Mouse (Mus musculus): ENCODE measurements around the gene Triobp. TPM values are rescaled to one million over a fixed set of nuclear protein-coding genes. Genes with fewer than 3 reads are reported as not detected.

Gene Triobp
- 42.4 and 46.4 TPM in 2 replicates for polyA plus RNA-seq (2014; fragmentation: Nextera tagmentation; extraction: Ambion mirVana)

- 0% methylated on average over 24 of the region's 24 CpGs for WGBS
These were observed at the start of gene Triobp for GRCm38 (mm10) chr15:78947657-78948056. Gene Triobp (plus strand): TSS chr15:78947724.

GRCm38 (mm10) chr15:78898507-78899001, 49.0 kb upstream of the Triobp start:
- H3K36me3 ChIP-seq (ENCODE audit: control insufficient read depth, insufficient read depth, low read length), result no peaks in the 10 kb centered on the region
- no peak overlapping the region for H3K9ac ChIP-seq (ENCODE audit: low read length)
- ATAC-seq (ENCODE audit: insufficient read depth, low FRiP score, low TSS enrichment), result no peak
- no peaks in the 10 kb centered on the region for H3K27me3 ChIP-seq (ENCODE audit: control insufficient read depth, insufficient read depth, low read length)
- no peak for DNase-seq (ENCODE audit: low spot score)
- H3K4me3 ChIP-seq (ENCODE audit: low read depth, low read length), result peak overlapping the region; percentile 54; the same call in 1 of the 2 replicates
- 49% methylated on average over 6 of the region's 6 CpGs for WGBS
- no peak overlapping the region for H3K27ac ChIP-seq (ENCODE audit: low read depth, low read length)
- H3K4me2 ChIP-seq (ENCODE audit: low read depth), result no peak overlapping the region
- no peaks in the 10 kb centered on the region for H3K9me3 ChIP-seq (ENCODE audit: control insufficient read depth, low read length)
- peaks cover 12% of the 10 kb centered on the region for H3K4me1 ChIP-seq (ENCODE audit: control insufficient read depth, insufficient read depth, low read length)

More at GRCm38 (mm10) chr15:78947657-78948056, at the start of gene Triobp:
- Histone ChIP-seq H3K4me1 (ENCODE audit: control insufficient read depth, insufficient read depth, low read length) (0 out of 2 replicates have a peak, but pooled peaks cover 3% of the 10 kb centered on the region), H3K4me3 (ENCODE audit: low read depth, low read length) (peak within 1 kb of the TSS; percentile 51), H3K27me3 (ENCODE audit: control insufficient read depth, insufficient read depth, low read length) (no peaks in the 10 kb centered on the region), H3K9me3 (ENCODE audit: control insufficient read depth, low read length) (no peaks in the 10 kb centered on the region), H3K27ac (ENCODE audit: low read depth, low read length) (peak within 1 kb of the TSS; percentile 37; the same call in 1 of the 2 replicates), H3K9ac (ENCODE audit: low read length) (peak within 1 kb of the TSS; percentile 74), H3K36me3 (ENCODE audit: control insufficient read depth, insufficient read depth, low read length) (no peaks in the 10 kb centered on the region), H3K4me2 (ENCODE audit: low read depth) (peak within 1 kb of the TSS; percentile 75)
- DNase-seq (ENCODE audit: low spot score) (peak; percentile 93), ATAC-seq (ENCODE audit: insufficient read depth, low FRiP score, low TSS enrichment) (peak; percentile 96)

DNA sequence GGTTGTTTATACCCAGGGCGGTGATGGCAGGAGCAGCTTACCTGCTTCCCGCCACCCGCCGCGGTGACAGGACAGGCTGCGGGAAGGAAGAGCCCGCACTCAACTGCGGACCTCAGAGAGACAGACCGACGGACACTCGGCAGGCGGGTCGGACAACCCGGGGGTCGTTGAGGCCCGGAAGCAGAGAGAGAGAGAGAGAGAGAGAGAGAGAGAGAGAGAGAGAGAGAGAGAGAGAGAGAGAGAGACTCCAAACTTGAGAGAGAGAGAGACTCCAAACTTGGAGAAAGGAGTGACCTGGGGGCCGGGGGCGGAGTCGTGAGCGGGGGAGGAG, 48.1 kb upstream of the Triobp start, which contains the start of gene Gm49510:
Gene Gm49510, plus strand, starts transcription at position 259 of the 331 bp plus-strand sequence.
- H3K4me1 ChIP-seq (ENCODE audit: control insufficient read depth, insufficient read depth, low read length), result peaks cover 12% of the 10 kb centered on the region
- no peak for DNase-seq (ENCODE audit: low spot score)

GRCm38 (mm10) chr15:78899740-78900584, 47.6 kb upstream of the Triobp start, which contains the start of gene Sh3bp1:
Gene Sh3bp1 (plus strand): TSS chr15:78899768.
- ATAC-seq (ENCODE audit: insufficient read depth, low FRiP score, low TSS enrichment) (no peak), DNase-seq (ENCODE audit: low spot score) (peak; percentile 66)
- Histone ChIP-seq H3K4me3 (ENCODE audit: low read depth, low read length) (peak within 1 kb of the TSS; percentile 54), H3K36me3 (ENCODE audit: control insufficient read depth, insufficient read depth, low read length) (no peaks in the 10 kb centered on the region), H3K27ac (ENCODE audit: low read depth, low read length) (no peak within 1 kb of the TSS), H3K4me1 (ENCODE audit: control insufficient read depth, insufficient read depth, low read length) (peaks cover 12% of the 10 kb centered on the region), H3K9ac (ENCODE audit: low read length) (peak within 1 kb of the TSS; percentile 30), H3K9me3 (ENCODE audit: control insufficient read depth, low read length) (no peaks in the 10 kb centered on the region), H3K4me2 (ENCODE audit: low read depth) (peak within 1 kb of the TSS; percentile 91), H3K27me3 (ENCODE audit: control insufficient read depth, insufficient read depth, low read length) (no peaks in the 10 kb centered on the region)
- 1% methylated on average over 46 of the region's 47 CpGs for WGBS

More for the DNA sequence above, 48.1 kb upstream of the Triobp start, which contains the start of gene Gm49510:
- Histone ChIP-seq H3K4me2 (ENCODE audit: low read depth) (peak within 1 kb of the TSS; percentile 91), H3K27me3 (ENCODE audit: control insufficient read depth, insufficient read depth, low read length) (no peaks in the 10 kb centered on the region), H3K27ac (ENCODE audit: low read depth, low read length) (no peak within 1 kb of the TSS), H3K4me3 (ENCODE audit: low read depth, low read length) (peak within 1 kb of the TSS; percentile 54), H3K9me3 (ENCODE audit: control insufficient read depth, low read length) (no peaks in the 10 kb centered on the region), H3K9ac (ENCODE audit: low read length) (peak within 1 kb of the TSS; percentile 30), H3K36me3 (ENCODE audit: control insufficient read depth, insufficient read depth, low read length) (no peaks in the 10 kb centered on the region)
- no peak for ATAC-seq (ENCODE audit: insufficient read depth, low FRiP score, low TSS enrichment)
- 1% methylated on average over 20 of the region's 20 CpGs for WGBS

DNA sequence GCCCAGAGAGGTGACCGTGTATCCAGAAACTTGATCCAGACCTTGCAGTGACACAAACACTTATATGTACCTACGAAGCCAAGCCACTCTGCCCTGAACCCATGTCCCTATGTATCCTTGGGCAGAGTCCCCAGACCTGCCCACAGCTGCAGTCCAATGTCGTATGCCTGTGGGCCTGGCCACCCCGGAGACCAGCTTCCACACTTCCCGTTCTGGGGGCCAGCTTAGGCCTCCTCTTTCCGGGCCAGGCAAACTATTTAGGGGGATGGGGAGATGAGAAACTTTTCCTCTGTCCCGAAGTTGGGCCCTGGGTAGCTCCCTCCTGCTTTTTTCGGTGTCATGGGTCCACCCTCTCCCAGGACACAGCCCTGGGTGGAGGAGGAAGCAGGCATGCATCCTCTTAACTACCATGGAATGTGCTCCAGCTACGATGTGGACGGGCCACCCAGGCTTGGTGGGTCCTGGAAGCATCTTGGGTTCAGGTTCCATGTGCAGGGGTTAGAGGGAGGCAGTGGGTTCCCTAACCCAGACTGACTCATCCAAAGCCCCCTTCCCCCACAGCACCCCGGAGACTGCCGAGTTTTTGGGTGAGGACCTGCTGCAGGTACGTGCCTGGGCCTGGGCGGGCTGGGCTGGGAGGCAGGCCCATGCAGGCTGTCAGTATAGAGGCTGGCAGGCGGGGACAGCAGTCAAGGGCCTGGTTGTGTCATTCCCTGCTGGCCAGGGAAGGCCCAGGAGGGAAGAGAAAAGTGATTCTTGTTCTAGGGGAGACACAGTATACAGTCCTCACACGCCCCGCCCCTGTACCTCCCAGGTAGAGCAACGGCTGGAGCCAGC, 46.7 kb upstream of the Triobp start:
- H3K9ac ChIP-seq (ENCODE audit: low read length), result peak overlapping the region; percentile 30
- H3K27me3 ChIP-seq (ENCODE audit: control insufficient read depth, insufficient read depth, low read length), result no peaks in the 10 kb centered on the region
- H3K27ac ChIP-seq (ENCODE audit: low read depth, low read length), result no peak overlapping the region
- WGBS, result 18% methylated on average over 18 of the region's 18 CpGs
- ATAC-seq (ENCODE audit: insufficient read depth, low FRiP score, low TSS enrichment) (no peak), DNase-seq (ENCODE audit: low spot score) (no peak)
- no peaks in the 10 kb centered on the region for H3K9me3 ChIP-seq (ENCODE audit: control insufficient read depth, low read length)
- H3K4me1 ChIP-seq (ENCODE audit: control insufficient read depth, insufficient read depth, low read length), result peaks cover 11% of the 10 kb centered on the region
- H3K4me2 ChIP-seq (ENCODE audit: low read depth), result peak overlapping the region; percentile 91
- H3K4me3 ChIP-seq (ENCODE audit: low read depth, low read length), result peak overlapping the region; percentile 54
- H3K36me3 ChIP-seq (ENCODE audit: control insufficient read depth, insufficient read depth, low read length), result no peaks in the 10 kb centered on the region

DNA sequence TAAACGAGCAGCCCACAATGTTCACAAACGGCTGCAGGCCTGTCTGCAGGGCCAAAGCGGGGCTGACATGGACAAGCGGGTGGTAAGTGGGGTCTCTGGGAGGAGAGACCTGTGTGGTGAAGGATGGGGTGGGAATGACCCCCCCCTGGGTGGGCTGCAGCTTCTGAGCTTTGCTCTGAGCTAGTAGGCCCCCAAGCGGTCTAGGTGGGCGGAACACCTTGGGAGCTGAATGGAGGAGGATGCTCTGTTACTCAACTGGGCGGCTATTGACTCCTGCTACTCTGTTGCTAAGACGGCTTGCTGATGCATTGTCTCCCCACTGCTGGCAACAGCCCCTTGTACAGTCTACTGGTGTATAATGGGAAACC, 46.1 kb upstream of the Triobp start:
- peak overlapping the region; percentile 91 for H3K4me2 ChIP-seq (ENCODE audit: low read depth)

DNA sequence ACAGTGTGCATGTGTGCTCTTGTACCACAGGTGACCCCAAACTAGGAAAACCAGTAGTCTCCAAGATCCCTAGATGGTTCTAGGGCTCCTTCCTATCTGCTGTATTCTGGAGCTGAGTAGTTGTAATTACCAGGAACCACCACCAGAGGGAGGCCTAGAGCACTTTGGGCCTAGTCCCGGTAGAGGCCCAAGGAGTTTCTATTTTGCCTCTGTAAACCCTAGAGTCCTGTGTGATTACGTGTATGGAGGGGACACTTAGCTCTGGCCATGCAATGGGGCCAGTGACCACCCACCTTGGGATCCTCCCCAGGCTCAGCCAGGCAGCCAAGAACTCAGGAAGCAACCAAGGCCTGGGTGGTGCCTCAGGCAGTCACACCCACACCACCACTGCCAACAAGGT, 44.3 kb upstream of the Triobp start:
- Histone ChIP-seq H3K4me1 (ENCODE audit: control insufficient read depth, insufficient read depth, low read length) (peaks cover 9% of the 10 kb centered on the region), H3K36me3 (ENCODE audit: control insufficient read depth, insufficient read depth, low read length) (no peaks in the 10 kb centered on the region; the same call in 1 of the 2 replicates), H3K9ac (ENCODE audit: low read length) (no peak overlapping the region), H3K27me3 (ENCODE audit: control insufficient read depth, insufficient read depth, low read length) (no peaks in the 10 kb centered on the region), H3K9me3 (ENCODE audit: control insufficient read depth, low read length) (no peaks in the 10 kb centered on the region), H3K27ac (ENCODE audit: low read depth, low read length) (no peak overlapping the region), H3K4me2 (ENCODE audit: low read depth) (no peak overlapping the region), H3K4me3 (ENCODE audit: low read depth, low read length) (no peak overlapping the region)
- ATAC-seq (ENCODE audit: insufficient read depth, low FRiP score, low TSS enrichment), result 0 out of 2 replicates have a peak, but pooled peaks have one; percentile 13
- DNase-seq (ENCODE audit: low spot score), result peak; percentile 80
- WGBS, result 10% methylated on average over 2 of the region's 2 CpGs

More for the DNA sequence above, 46.1 kb upstream of the Triobp start:
- Histone ChIP-seq H3K9me3 (ENCODE audit: control insufficient read depth, low read length) (no peaks in the 10 kb centered on the region), H3K4me3 (ENCODE audit: low read depth, low read length) (peak overlapping the region; percentile 54), H3K9ac (ENCODE audit: low read length) (no peak overlapping the region; the same call in 1 of the 2 replicates), H3K4me1 (ENCODE audit: control insufficient read depth, insufficient read depth, low read length) (peaks cover 9% of the 10 kb centered on the region), H3K36me3 (ENCODE audit: control insufficient read depth, insufficient read depth, low read length) (no peaks in the 10 kb centered on the region; the same call in 1 of the 2 replicates), H3K27ac (ENCODE audit: low read depth, low read length) (no peak overlapping the region), H3K27me3 (ENCODE audit: control insufficient read depth, insufficient read depth, low read length) (no peaks in the 10 kb centered on the region)
- no peak for ATAC-seq (ENCODE audit: insufficient read depth, low FRiP score, low TSS enrichment)
- 36% methylated on average over 8 of the region's 8 CpGs for WGBS
- DNase-seq (ENCODE audit: low spot score), result no peak

GRCm38 (mm10) chr15:78908399-78908798, 39.1 kb upstream of the Triobp start:
- 86% methylated on average over 7 of the region's 7 CpGs for WGBS

More at GRCm38 (mm10) chr15:78908399-78908798, 39.1 kb upstream of the Triobp start:
- Histone ChIP-seq H3K27ac (ENCODE audit: low read depth, low read length) (no peak overlapping the region), H3K4me2 (ENCODE audit: low read depth) (no peak overlapping the region), H3K4me3 (ENCODE audit: low read depth, low read length) (no peak overlapping the region), H3K4me1 (ENCODE audit: control insufficient read depth, insufficient read depth, low read length) (no peaks in the 10 kb centered on the region), H3K27me3 (ENCODE audit: control insufficient read depth, insufficient read depth, low read length) (no peaks in the 10 kb centered on the region), H3K9me3 (ENCODE audit: control insufficient read depth, low read length) (no peaks in the 10 kb centered on the region), H3K9ac (ENCODE audit: low read length) (no peak overlapping the region), H3K36me3 (ENCODE audit: control insufficient read depth, insufficient read depth, low read length) (no peaks in the 10 kb centered on the region; the same call in 1 of the 2 replicates)
- DNase-seq (ENCODE audit: low spot score) (no peak), ATAC-seq (ENCODE audit: insufficient read depth, low FRiP score, low TSS enrichment) (no peak)

Measured in neural tube, embryonic 11.5 days (tissue).